Mouse (Mus musculus) heart, embryonic 11.5 days (tissue): ENCODE results near the gene Mbnl2. TPM values are rescaled to one million over a fixed set of nuclear protein-coding genes. Genes with fewer than 3 reads are reported as not detected.

Source experiments
- ATAC-seq: fragments of 200-750 bp; cut with Nextera tagmentation; replicated peaks from 2 replicates; pipeline ENCODE4 v1.8.0; 2017; ENCODE audit warnings: moderate library complexity; ENCODE audit not compliant: insufficient number of reproducible peaks, low FRiP score, low TSS enrichment
- H3K27ac ChIP-seq: fragments of 300-500 bp; sonication (generic); 2 replicates; pipeline ENCODE4 v1.5.1; 2014; ENCODE audit warnings: mild to moderate bottlenecking, low read depth, low read length
- H3K27me3 ChIP-seq: fragments of 300-500 bp; sonication (generic); 2 replicates; pipeline ENCODE4 v1.6.1; 2014; ENCODE audit warnings: mild to moderate bottlenecking, low read length, mixed read lengths; ENCODE audit not compliant: control insufficient read depth, insufficient read depth
- H3K36me3 ChIP-seq: fragments of 300-500 bp; sonication (generic); 2 replicates; pipeline ENCODE4 v1.6.1; 2014; ENCODE audit warnings: mild to moderate bottlenecking, low read length, moderate library complexity, mixed read lengths; ENCODE audit not compliant: control insufficient read depth, insufficient read depth
- H3K4me1 ChIP-seq: fragments of 300-500 bp; sonication (generic); 2 replicates; pipeline ENCODE4 v1.6.1; 2014; ENCODE audit warnings: low read length; ENCODE audit not compliant: control insufficient read depth, insufficient read depth
- H3K4me2 ChIP-seq: fragments of 300-500 bp; sonication (generic); 2 replicates; pipeline ENCODE4 v1.6.1; 2014; ENCODE audit warnings: mild to moderate bottlenecking, moderate library complexity
- H3K4me3 ChIP-seq: fragments of 300-500 bp; sonication (generic); 2 replicates; pipeline ENCODE4 v1.5.1; 2014; ENCODE audit warnings: low read depth, low read length
- H3K9ac ChIP-seq: fragments of 300-500 bp; sonication (generic); 2 replicates; pipeline ENCODE4 v1.6.1; 2014; ENCODE audit warnings: mild to moderate bottlenecking, low read depth, low read length, moderate library complexity
- H3K9me3 ChIP-seq: fragments of 300-500 bp; sonication (generic); replicated peaks from 2 replicates; pipeline ENCODE4 v1.6.1; 2016; ENCODE audit warnings: low read length; ENCODE audit not compliant: control insufficient read depth
- WGBS: fragments of 180-500 bp; shearing (Covaris S2); extraction: QIAGEN DNeasy Blood & Tissue Kit; methylation state at CpG from one replicate; pipeline ENCODE4 v1.1.7; 2014; ENCODE audit not compliant: insufficient replicate concordance; 5-methylcytosine and 5-hydroxymethylcytosine counted together
- polyA plus RNA-seq: library from polyadenylated mRNA; unstranded; fragments of >200 nt; fragmentation: Nextera tagmentation; extraction: Ambion mirVana; gene quantifications from 2 replicates; pipeline ENCODE4 v1.2.1, GENCODE M21; 2014

Gene Mbnl2
- polyA plus RNA-seq, 1 experiment from 2014 or later: 107 TPM

GRCm38 (mm10) chr14:120377192-120377591 is 101.7 kb downstream of the Mbnl2 start:
- Histone ChIP-seq H3K9me3 (no peaks in the 10 kb centered on the region), H3K4me1 (peaks cover 32% of the 10 kb centered on the region), H3K4me2 (no peak overlapping the region), H3K27me3 (no peaks in the 10 kb centered on the region), H3K36me3 (no peaks in the 10 kb centered on the region), H3K9ac (no peak overlapping the region), H3K4me3 (no peak overlapping the region), H3K27ac (no peak overlapping the region)
- ATAC-seq: no peak
- WGBS: 75% methylated on average over 4 of the region's 4 CpGs

- H3K4me1 ChIP-seq: peaks cover 23% of the 10 kb centered on the region
- no peaks in the 10 kb centered on the region for H3K27me3 ChIP-seq
- no peak overlapping the region for H3K4me2 ChIP-seq
- H3K9ac ChIP-seq: no peak overlapping the region
- 63% methylated on average over 8 of the region's 8 CpGs for WGBS
- no peaks in the 10 kb centered on the region for H3K36me3 ChIP-seq
- no peak overlapping the region for H3K4me3 ChIP-seq
- no peak for ATAC-seq
- H3K27ac ChIP-seq: no peak overlapping the region
- no peaks in the 10 kb centered on the region for H3K9me3 ChIP-seq
Observed at GRCm38 (mm10) chr14:120378002-120378401, 102.5 kb downstream of the Mbnl2 start.

- H3K4me3 ChIP-seq: no peak overlapping the region
- no peaks in the 10 kb centered on the region for H3K36me3 ChIP-seq
- ATAC-seq: no peak
- H3K9me3 ChIP-seq: no peaks in the 10 kb centered on the region
- H3K4me1 ChIP-seq: peaks cover 12% of the 10 kb centered on the region
- H3K27ac ChIP-seq: no peak overlapping the region
- H3K9ac ChIP-seq: no peak overlapping the region
- whole genome bisulfite sequencing: 70% methylated on average over 4 of the region's 4 CpGs
- H3K27me3 ChIP-seq: no peaks in the 10 kb centered on the region
- H3K4me2 ChIP-seq: no peak overlapping the region
Observed at GRCm38 (mm10) chr14:120379716-120380115, 104.2 kb downstream of the Mbnl2 start.

GRCm38 (mm10) chr14:120381378-120382134 is 106.1 kb downstream of the Mbnl2 start:
- Histone ChIP-seq H3K4me2 (no peak overlapping the region), H3K9ac (no peak overlapping the region), H3K27ac (peak overlapping the region; percentile 37; the same call in 1 of the 2 replicates), H3K9me3 (no peaks in the 10 kb centered on the region), H3K4me3 (no peak overlapping the region), H3K27me3 (no peaks in the 10 kb centered on the region), H3K36me3 (no peaks in the 10 kb centered on the region), H3K4me1 (peaks cover 12% of the 10 kb centered on the region)
- ATAC-seq: no peak
- WGBS: 75% methylated on average over 26 of the region's 26 CpGs

GRCm38 (mm10) chr14:120382179-120382578 is 106.7 kb downstream of the Mbnl2 start:
- Histone ChIP-seq H3K9me3 (no peaks in the 10 kb centered on the region), H3K27ac (no peak overlapping the region), H3K27me3 (no peaks in the 10 kb centered on the region), H3K4me3 (no peak overlapping the region), H3K36me3 (no peaks in the 10 kb centered on the region), H3K4me1 (peaks cover 16% of the 10 kb centered on the region), H3K4me2 (no peak overlapping the region), H3K9ac (no peak overlapping the region)
- 40% methylated on average over 5 of the region's 5 CpGs for WGBS
- ATAC-seq: no peak

GRCm38 (mm10) chr14:120383186-120383851 is 107.8 kb downstream of the Mbnl2 start:
- Histone ChIP-seq H3K9ac (no peak overlapping the region), H3K27ac (no peak overlapping the region), H3K27me3 (no peaks in the 10 kb centered on the region), H3K9me3 (no peaks in the 10 kb centered on the region), H3K36me3 (no peaks in the 10 kb centered on the region), H3K4me1 (peaks cover 18% of the 10 kb centered on the region), H3K4me2 (no peak overlapping the region), H3K4me3 (no peak overlapping the region)
- no peak for ATAC-seq
- WGBS: 79% methylated on average over 11 of the region's 11 CpGs

- no peak for ATAC-seq
- H3K27ac ChIP-seq: no peak overlapping the region
- no peaks in the 10 kb centered on the region for H3K27me3 ChIP-seq
- no peak overlapping the region for H3K4me2 ChIP-seq
- H3K4me3 ChIP-seq: no peak overlapping the region
- no peak overlapping the region for H3K9ac ChIP-seq
- WGBS: 88% methylated on average over 5 of the region's 5 CpGs
- peaks cover 26% of the 10 kb centered on the region for H3K4me1 ChIP-seq
- H3K9me3 ChIP-seq: no peaks in the 10 kb centered on the region
- H3K36me3 ChIP-seq: peaks cover under 1% of the 10 kb centered on the region
Observed at GRCm38 (mm10) chr14:120384615-120385014, 109.1 kb downstream of the Mbnl2 start.

GRCm38 (mm10) chr14:120387293-120387692 is 111.8 kb downstream of the Mbnl2 start:
- H3K36me3 ChIP-seq: peaks cover 15% of the 10 kb centered on the region
- H3K27me3 ChIP-seq: no peaks in the 10 kb centered on the region
- no peak overlapping the region for H3K27ac ChIP-seq
- 0 out of 2 replicates have a peak, but pooled peaks cover 2% of the 10 kb centered on the region for H3K9me3 ChIP-seq
- peaks cover 21% of the 10 kb centered on the region for H3K4me1 ChIP-seq
- H3K4me2 ChIP-seq: no peak overlapping the region
- ATAC-seq: no peak
- no peak overlapping the region for H3K4me3 ChIP-seq
- 61% methylated on average over 4 of the region's 4 CpGs for WGBS
- H3K9ac ChIP-seq: no peak overlapping the region
